Mouse (Mus musculus): Measurements from ENCODE around the gene Hoxb5. TPM values are rescaled to one million over a fixed set of nuclear protein-coding genes. Genes with fewer than 3 reads are reported as not detected.

The Hoxb5 gene
- total RNA-seq, 1 experiment from 2014 or later, result not detected

GRCm38 (mm10) chr11:96313806-96314428, 10.8 kb downstream of the Hoxb5 start:
- no peak for ATAC-seq (ENCODE audit: extremely low read depth, insufficient number of reproducible peaks, low FRiP score, poor library complexity, severe bottlenecking)

- no peak for ATAC-seq (ENCODE audit: extremely low read depth, insufficient number of reproducible peaks, low FRiP score, poor library complexity, severe bottlenecking)
These were observed 11.7 kb downstream of the Hoxb5 start for GRCm38 (mm10) chr11:96314671-96315343.

- no peak for ATAC-seq (ENCODE audit: extremely low read depth, insufficient number of reproducible peaks, low FRiP score, poor library complexity, severe bottlenecking)
These were observed 12.2 kb downstream of the Hoxb5 start for GRCm38 (mm10) chr11:96315344-96315681.

GRCm38 (mm10) chr11:96316696-96317607, 13.8 kb downstream of the Hoxb5 start:
- no peak for ATAC-seq (ENCODE audit: extremely low read depth, insufficient number of reproducible peaks, low FRiP score, poor library complexity, severe bottlenecking)

GRCm38 (mm10) chr11:96317608-96318367, 14.7 kb downstream of the Hoxb5 start, which contains the start of gene Hoxb4:
Gene Hoxb4, plus strand, starts transcription at chr11:96318267.
- ATAC-seq (ENCODE audit: extremely low read depth, insufficient number of reproducible peaks, low FRiP score, poor library complexity, severe bottlenecking), result no peak

- peak; percentile 63 for ATAC-seq (ENCODE audit: extremely low read depth, insufficient number of reproducible peaks, low FRiP score, poor library complexity, severe bottlenecking)
These were observed 15.4 kb downstream of the Hoxb5 start for GRCm38 (mm10) chr11:96318368-96319070.

GRCm38 (mm10) chr11:96319071-96319902, 16.2 kb downstream of the Hoxb5 start:
- ATAC-seq (ENCODE audit: extremely low read depth, insufficient number of reproducible peaks, low FRiP score, poor library complexity, severe bottlenecking), result no peak

GRCm38 (mm10) chr11:96319910-96320309, 16.8 kb downstream of the Hoxb5 start:
- no peak for ATAC-seq (ENCODE audit: extremely low read depth, insufficient number of reproducible peaks, low FRiP score, poor library complexity, severe bottlenecking)

- ATAC-seq (ENCODE audit: extremely low read depth, insufficient number of reproducible peaks, low FRiP score, poor library complexity, severe bottlenecking), result no peak
These were observed 17.6 kb downstream of the Hoxb5 start for GRCm38 (mm10) chr11:96320688-96321087.

GRCm38 (mm10) chr11:96321846-96322245, 18.7 kb downstream of the Hoxb5 start:
- no peak for ATAC-seq (ENCODE audit: extremely low read depth, insufficient number of reproducible peaks, low FRiP score, poor library complexity, severe bottlenecking)

GRCm38 (mm10) chr11:96322738-96323137, 19.6 kb downstream of the Hoxb5 start:
- ATAC-seq (ENCODE audit: extremely low read depth, insufficient number of reproducible peaks, low FRiP score, poor library complexity, severe bottlenecking), result no peak

GRCm38 (mm10) chr11:96323154-96323553, 20.0 kb downstream of the Hoxb5 start, which contains the start of gene Hoxb3:
Gene Hoxb3, plus strand, starts transcription at chr11:96323326.
- ATAC-seq (ENCODE audit: extremely low read depth, insufficient number of reproducible peaks, low FRiP score, poor library complexity, severe bottlenecking), result no peak

- no peak for ATAC-seq (ENCODE audit: extremely low read depth, insufficient number of reproducible peaks, low FRiP score, poor library complexity, severe bottlenecking)
These were observed 21.0 kb downstream of the Hoxb5 start for GRCm38 (mm10) chr11:96324125-96324524.

GRCm38 (mm10) chr11:96324965-96325364, 21.8 kb downstream of the Hoxb5 start:
- ATAC-seq (ENCODE audit: extremely low read depth, insufficient number of reproducible peaks, low FRiP score, poor library complexity, severe bottlenecking), result no peak

- ATAC-seq (ENCODE audit: extremely low read depth, insufficient number of reproducible peaks, low FRiP score, poor library complexity, severe bottlenecking), result no peak
These were observed 22.6 kb downstream of the Hoxb5 start for GRCm38 (mm10) chr11:96325747-96326212.

GRCm38 (mm10) chr11:96326705-96327104, 23.6 kb downstream of the Hoxb5 start:
- no peak for ATAC-seq (ENCODE audit: extremely low read depth, insufficient number of reproducible peaks, low FRiP score, poor library complexity, severe bottlenecking)

- ATAC-seq (ENCODE audit: extremely low read depth, insufficient number of reproducible peaks, low FRiP score, poor library complexity, severe bottlenecking), result no peak
These were observed 24.0 kb downstream of the Hoxb5 start for GRCm38 (mm10) chr11:96327122-96327521.
